Mouse (Mus musculus): ENCODE results near the gene Usp28.

GRCm38 (mm10) chr9:48991671-48992070 is 6.5 kb downstream of the Usp28 start:
- TF ChIP-seq POLR2A (IDR thresholded peaks at IDR 0.05; ENCODE audit: extremely low read depth, insufficient read depth, low read length) (no peak), CTCF (IDR thresholded peaks at IDR 0.05; ENCODE audit: extremely low read depth, insufficient read depth, low read length) (no peak)
